Mouse (Mus musculus) olfactory bulb, adult 2 months (tissue): ENCODE measurements around the gene Rrp12. TPM values are rescaled to one million over a fixed set of nuclear protein-coding genes. Genes with fewer than 3 reads are reported as not detected.
"Not testable (repeated sequence)": the region's sequence is repeated elsewhere in the genome, so short reads cannot be mapped to it uniquely, and the experiment has no call there.

Source experiments
- H3K27ac ChIP-seq: fragments of 200-500 bp; 2 replicates; pipeline ENCODE4 v1.5.1; 2012; ENCODE audit warnings: low read depth, low read length; ENCODE audit not compliant: insufficient read depth
- H3K4me1 ChIP-seq: fragments of 200-500 bp; 2 replicates; pipeline ENCODE4 v1.6.1; 2012; ENCODE audit warnings: low read length; ENCODE audit not compliant: control insufficient read depth, insufficient read depth
- H3K4me3 ChIP-seq: fragments of 200-500 bp; 2 replicates; pipeline ENCODE4 v1.5.1; 2012; ENCODE audit warnings: mild to moderate bottlenecking, low read depth, low read length, moderate library complexity; ENCODE audit not compliant: insufficient read depth
- CTCF ChIP-seq: fragments of 200-500 bp; IDR thresholded peaks from 2 replicates; pipeline ENCODE4 v1.5.1; 2012; ENCODE audit warnings: low read depth, mild to moderate bottlenecking, low read length, moderate library complexity; ENCODE audit not compliant: insufficient read depth
- POLR2A ChIP-seq: fragments of 200-500 bp; IDR thresholded peaks from 2 replicates; pipeline ENCODE4 v1.6.1; 2012; ENCODE audit warnings: mild to moderate bottlenecking, low read depth, low read length, moderate library complexity; ENCODE audit not compliant: insufficient read depth
- WGBS: fragments of 180-500 bp; shearing (Covaris S2); methylation state at CpG from one replicate; pipeline ENCODE4 v1.1.7; 2018; 5-methylcytosine and 5-hydroxymethylcytosine counted together
- polyA plus RNA-seq: library from polyadenylated mRNA; stranded (reverse); fragments of >200 nt; gene quantifications from 2 replicates; pipeline ENCODE4 v1.2.4, GENCODE M21; 2012; ENCODE audit warnings: low replicate concordance; ENCODE audit not compliant: missing spikeins, insufficient read depth, insufficient read length

Rrp12 gene
- polyA plus RNA-seq, 1 experiment, result not detected

- TF ChIP-seq CTCF, result no peak
- TF ChIP-seq POLR2A, result no peak
- Histone ChIP-seq H3K27ac (no peak overlapping the region), H3K4me3 (peak overlapping the region; percentile 88; the same call in 1 of the 2 replicates), H3K4me1 (peaks cover 8% of the 10 kb centered on the region)
- 45% methylated on average over 7 of the region's 7 CpGs for WGBS
Measured at GRCm38 (mm10) chr19:41894959-41895358, 1.0 kb downstream of the Rrp12 start.

- H3K4me3 ChIP-seq, result no peak overlapping the region
- no peak overlapping the region for H3K27ac ChIP-seq
- no peak for TF ChIP-seq CTCF
- H3K4me1 ChIP-seq, result no peaks in the 10 kb centered on the region
Measured at GRCm38 (mm10) chr19:41888191-41888590, 7.8 kb downstream of the Rrp12 start.

GRCm38 (mm10) chr19:41883882-41884281, 12.1 kb downstream of the Rrp12 start:
- no peaks in the 10 kb centered on the region for H3K4me1 ChIP-seq
- WGBS, result 94% methylated on average over 9 of the region's 9 CpGs
- H3K27ac ChIP-seq, result no peak overlapping the region
- no peak overlapping the region for H3K4me3 ChIP-seq
- no peak for TF ChIP-seq CTCF
- TF ChIP-seq POLR2A, result no peak

- TF ChIP-seq CTCF (no peak), POLR2A (no peak)
- Histone ChIP-seq H3K4me3 (no peak overlapping the region), H3K27ac (no peak overlapping the region), H3K4me1 (no peaks in the 10 kb centered on the region)
- WGBS, result 99% methylated on average over 4 of the region's 4 CpGs
Measured at GRCm38 (mm10) chr19:41881842-41882241, 14.1 kb downstream of the Rrp12 start.

GRCm38 (mm10) chr19:41874356-41874755, 21.6 kb downstream of the Rrp12 start:
- TF ChIP-seq CTCF (no peak), POLR2A (no peak)

GRCm38 (mm10) chr19:41872285-41872684, 23.7 kb downstream of the Rrp12 start:
- no peak overlapping the region for H3K4me3 ChIP-seq
- H3K27ac ChIP-seq, result peak overlapping the region; percentile 48; the same call in 1 of the 2 replicates
- WGBS, result 59% methylated on average over 2 of the region's 2 CpGs
- H3K4me1 ChIP-seq, result peaks cover 10% of the 10 kb centered on the region
- TF ChIP-seq POLR2A (no peak), CTCF (no peak)

More at GRCm38 (mm10) chr19:41874356-41874755, 21.6 kb downstream of the Rrp12 start:
- no peak overlapping the region for H3K27ac ChIP-seq
- H3K4me3 ChIP-seq, result no peak overlapping the region
- WGBS, result 95% methylated on average over 14 of the region's 14 CpGs
- peaks cover 10% of the 10 kb centered on the region for H3K4me1 ChIP-seq

- H3K4me1 ChIP-seq, result peaks cover 10% of the 10 kb centered on the region
- 43% methylated on average over 5 of the region's 5 CpGs for WGBS
- H3K27ac ChIP-seq, H3K4me3 ChIP-seq: not testable (repeated sequence)
Measured at GRCm38 (mm10) chr19:41869946-41870345, 26.0 kb downstream of the Rrp12 start.

GRCm38 (mm10) chr19:41869296-41869695, 26.7 kb downstream of the Rrp12 start:
- TF ChIP-seq POLR2A (no peak), CTCF (no peak)

GRCm38 (mm10) chr19:41866707-41867106, 29.3 kb downstream of the Rrp12 start:
- Histone ChIP-seq H3K4me3 (no peak overlapping the region), H3K27ac (no peak overlapping the region), H3K4me1 (no peaks in the 10 kb centered on the region; the same call in 1 of the 2 replicates)
- TF ChIP-seq POLR2A (no peak), CTCF (no peak)
- WGBS, result 80% methylated on average over 8 of the region's 8 CpGs

More at GRCm38 (mm10) chr19:41869296-41869695, 26.7 kb downstream of the Rrp12 start:
- Histone ChIP-seq H3K4me3 (no peak overlapping the region), H3K4me1 (peaks cover 10% of the 10 kb centered on the region), H3K27ac (no peak overlapping the region)
- 78% methylated on average over 5 of the region's 5 CpGs for WGBS

GRCm38 (mm10) chr19:41857816-41858310, 38.1 kb downstream of the Rrp12 start:
- no peak overlapping the region for H3K4me3 ChIP-seq
- no peaks in the 10 kb centered on the region for H3K4me1 ChIP-seq
- TF ChIP-seq POLR2A (no peak), CTCF (no peak)
- 93% methylated on average over 3 of the region's 3 CpGs for WGBS
- no peak overlapping the region for H3K27ac ChIP-seq
